Mouse (Mus musculus) G1E (cell line): ENCODE data around the gene Lysmd1.

Experiments
- CTCF ChIP-seq: IDR thresholded peaks from 2 replicates; pipeline ENCODE4 v1.5.1; 2012; ENCODE audit warnings: low read depth, low read length, inconsistent platforms, mixed read lengths
- GATA1 ChIP-seq: IDR thresholded peaks from 2 replicates; pipeline ENCODE4 v1.6.1; 2012; ENCODE audit warnings: borderline replicate concordance, low read length, inconsistent platforms, mixed read lengths

DNA sequence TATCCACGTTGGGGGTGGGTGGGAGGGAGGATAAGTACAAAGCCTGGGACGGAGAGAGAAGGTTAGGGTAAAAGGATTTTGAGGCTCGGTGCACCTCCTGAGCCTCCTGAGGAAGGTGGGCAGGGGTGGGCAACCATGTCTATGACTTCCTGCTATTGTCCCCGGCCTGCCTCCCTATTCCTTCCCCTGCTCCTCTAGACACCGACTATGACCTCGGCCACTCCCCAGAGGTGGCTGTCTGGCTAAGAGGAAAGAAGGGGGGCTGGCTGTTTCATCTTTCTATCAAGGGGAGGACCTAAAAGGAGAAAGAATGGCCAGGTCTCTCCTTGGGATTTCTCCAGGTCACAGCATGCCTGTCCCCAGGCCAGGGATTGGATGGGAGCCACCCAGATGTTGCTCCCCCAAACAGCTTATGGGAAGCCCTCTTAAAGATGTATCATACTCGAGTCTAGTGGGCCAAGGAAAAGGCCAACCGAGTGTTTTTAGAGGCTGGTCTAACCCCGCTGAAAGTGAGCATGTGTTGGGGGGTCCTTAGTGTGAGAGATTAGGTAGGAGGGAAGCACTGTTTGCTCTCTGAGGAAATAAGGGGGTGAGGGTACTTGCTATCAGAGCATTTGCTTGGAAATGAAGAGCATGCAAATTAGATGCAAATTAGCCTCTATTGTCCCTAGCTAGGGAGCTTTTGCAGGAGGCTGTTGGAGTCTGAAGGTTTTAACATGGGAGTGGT lies 27.9 kb downstream of the Lysmd1 start:
- TF ChIP-seq CTCF, result no peak
- no peak for TF ChIP-seq GATA1
